Mouse (Mus musculus) heart, postnatal 0 days (tissue): ENCODE measurements at regions not wholly inside any gene's neighbourhood (a gene's known extent, or its start where the extent isn't known, plus 50 kb on each side); places are given as distances from the start of the nearest gene placed in this dataset.
A peak's percentile ranks its signal among the peaks of the same experiment; 100 is the strongest.

ENCODE experiments used
- ATAC-seq: fragments of 200-750 bp; cut with Nextera tagmentation; 2 replicates; pipeline ENCODE4 v1.8.0; 2017; ENCODE audit warnings: low read depth, moderate number of reproducible peaks, moderate library complexity; ENCODE audit not compliant: insufficient read depth
- DNase-seq: peaks from one replicate; pipeline ENCODE4 v3.0.0-alpha.2; 2016; ENCODE audit warnings: low spot score
- H3K27ac ChIP-seq: fragments of 300-500 bp; sonication (generic); 2 replicates; pipeline ENCODE4 v1.5.1; 2014; ENCODE audit warnings: low read depth, mild to moderate bottlenecking
- H3K27me3 ChIP-seq: fragments of 300-500 bp; sonication (generic); 2 replicates; pipeline ENCODE4 v1.6.1; 2014; ENCODE audit warnings: low read length, mixed read lengths; ENCODE audit not compliant: control insufficient read depth, insufficient read depth
- H3K36me3 ChIP-seq: fragments of 300-500 bp; sonication (generic); replicated peaks from 2 replicates; pipeline ENCODE4 v1.6.1; 2014; ENCODE audit warnings: low read length, mixed read lengths; ENCODE audit not compliant: control insufficient read depth, insufficient read depth
- H3K4me1 ChIP-seq: fragments of 300-500 bp; sonication (generic); 2 replicates; pipeline ENCODE4 v1.6.1; 2014; ENCODE audit warnings: antibody characterized with exemption; ENCODE audit not compliant: control insufficient read depth, insufficient read depth
- H3K4me2 ChIP-seq: fragments of 300-500 bp; sonication (generic); 2 replicates; pipeline ENCODE4 v1.6.1; 2014; ENCODE audit warnings: low read depth, mild to moderate bottlenecking, low read length, moderate library complexity
- H3K4me3 ChIP-seq: fragments of 300-500 bp; sonication (generic); 2 replicates; pipeline ENCODE4 v1.5.1; 2014; ENCODE audit warnings: low read depth, low read length
- H3K9ac ChIP-seq: fragments of 300-500 bp; sonication (generic); replicated peaks from 2 replicates; pipeline ENCODE4 v1.6.1; 2014; ENCODE audit warnings: low read depth, low read length, mixed read lengths
- H3K9me3 ChIP-seq: fragments of 300-500 bp; sonication (generic); replicated peaks from 2 replicates; pipeline ENCODE4 v1.6.1; 2016; ENCODE audit warnings: low read length; ENCODE audit not compliant: control insufficient read depth
- CTCF ChIP-seq: IDR thresholded peaks from 2 replicates; pipeline ENCODE4 v1.5.1; 2016; ENCODE audit warnings: antibody characterized with exemption, control low read depth, low read depth
- EP300 ChIP-seq: IDR thresholded peaks from 2 replicates; pipeline ENCODE4 v1.6.1; 2016; ENCODE audit warnings: antibody characterized with exemption, low read depth
- WGBS: fragments of 180-500 bp; shearing (Covaris S2); extraction: QIAGEN DNeasy Blood & Tissue Kit; methylation state at CpG from one replicate; pipeline ENCODE4 v1.1.7; 2014; 5-methylcytosine and 5-hydroxymethylcytosine counted together

DNA sequence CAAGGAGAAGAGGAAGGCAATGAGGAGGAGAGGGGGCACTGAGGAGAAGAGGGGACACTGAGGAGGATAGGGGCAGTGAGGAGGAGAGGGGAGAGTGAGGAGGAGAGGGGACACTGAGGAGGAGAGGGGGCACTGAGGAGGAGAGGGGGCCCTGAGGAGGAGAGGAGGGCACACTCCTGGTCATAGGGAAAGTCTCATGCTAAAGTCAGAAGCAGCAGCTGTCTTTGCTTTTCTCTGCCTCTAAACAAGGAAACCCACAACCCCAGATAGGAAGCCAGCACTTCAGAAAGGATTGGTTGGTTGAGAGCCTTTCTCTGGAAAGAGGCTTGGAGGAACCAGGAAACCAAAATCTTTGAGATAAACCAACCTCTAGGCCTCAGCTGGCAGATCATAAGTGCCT lies 94.3 kb upstream of the Pgrmc2 start:
- Histone ChIP-seq H3K27ac (no peak overlapping the region), H3K4me1 (peaks cover 12% of the 10 kb centered on the region), H3K9me3 (no peaks in the 10 kb centered on the region), H3K9ac (no peak overlapping the region), H3K27me3 (no peaks in the 10 kb centered on the region), H3K36me3 (no peaks in the 10 kb centered on the region), H3K4me3 (no peak overlapping the region), H3K4me2 (no peak overlapping the region)
- ATAC-seq (no peak), DNase-seq (no peak)
- TF ChIP-seq CTCF (no peak), EP300 (no peak)

DNA sequence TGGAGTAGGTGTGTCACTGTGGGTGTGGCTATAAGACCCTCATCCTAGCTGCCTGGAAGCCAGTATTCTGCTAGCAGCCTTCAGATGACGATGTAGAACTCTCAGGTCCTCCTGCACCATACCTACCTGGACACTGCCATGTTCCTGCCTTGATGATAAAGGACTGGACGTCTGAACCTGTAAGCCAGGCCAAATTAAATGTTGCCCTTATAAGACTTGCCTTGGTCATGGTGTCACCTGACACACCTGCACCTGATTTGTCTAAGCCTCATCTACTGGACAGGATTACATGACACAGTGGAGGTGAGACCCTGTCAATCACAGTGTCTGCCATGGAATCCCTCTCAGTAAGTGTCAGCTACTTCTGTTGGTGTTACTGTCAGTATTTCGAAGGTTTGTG lies 92.5 kb upstream of the Pgrmc2 start:
- Histone ChIP-seq H3K27ac (no peak overlapping the region), H3K36me3 (no peaks in the 10 kb centered on the region), H3K27me3 (no peaks in the 10 kb centered on the region), H3K9me3 (no peaks in the 10 kb centered on the region), H3K4me3 (no peak overlapping the region), H3K4me2 (no peak overlapping the region), H3K9ac (no peak overlapping the region), H3K4me1 (peaks cover 12% of the 10 kb centered on the region)
- ATAC-seq (no peak), DNase-seq (no peak)
- TF ChIP-seq EP300 (no peak), CTCF (no peak)
- 86% methylated on average over 3 of the region's 3 CpGs for WGBS

DNA sequence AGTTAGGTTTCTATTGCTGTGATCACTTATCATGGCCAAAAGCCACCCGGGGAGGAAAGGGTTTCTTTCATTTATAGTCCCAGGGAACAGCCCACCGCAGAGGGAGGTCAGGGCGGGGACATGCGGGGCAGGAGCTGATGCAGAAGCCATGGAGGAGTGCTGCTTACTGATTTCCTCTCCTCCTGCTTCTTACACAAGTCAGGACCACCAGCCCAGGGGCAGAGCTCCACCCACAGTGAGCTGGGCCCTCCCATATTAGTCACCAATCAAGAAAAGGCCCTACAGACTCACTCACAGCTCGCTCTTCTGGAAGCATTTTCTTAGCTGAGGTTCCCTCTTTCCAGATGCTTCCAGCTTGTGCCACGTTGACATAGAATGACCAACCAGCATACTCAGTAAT lies 90.7 kb upstream of the Pgrmc2 start:
- no peak for DNase-seq

DNA sequence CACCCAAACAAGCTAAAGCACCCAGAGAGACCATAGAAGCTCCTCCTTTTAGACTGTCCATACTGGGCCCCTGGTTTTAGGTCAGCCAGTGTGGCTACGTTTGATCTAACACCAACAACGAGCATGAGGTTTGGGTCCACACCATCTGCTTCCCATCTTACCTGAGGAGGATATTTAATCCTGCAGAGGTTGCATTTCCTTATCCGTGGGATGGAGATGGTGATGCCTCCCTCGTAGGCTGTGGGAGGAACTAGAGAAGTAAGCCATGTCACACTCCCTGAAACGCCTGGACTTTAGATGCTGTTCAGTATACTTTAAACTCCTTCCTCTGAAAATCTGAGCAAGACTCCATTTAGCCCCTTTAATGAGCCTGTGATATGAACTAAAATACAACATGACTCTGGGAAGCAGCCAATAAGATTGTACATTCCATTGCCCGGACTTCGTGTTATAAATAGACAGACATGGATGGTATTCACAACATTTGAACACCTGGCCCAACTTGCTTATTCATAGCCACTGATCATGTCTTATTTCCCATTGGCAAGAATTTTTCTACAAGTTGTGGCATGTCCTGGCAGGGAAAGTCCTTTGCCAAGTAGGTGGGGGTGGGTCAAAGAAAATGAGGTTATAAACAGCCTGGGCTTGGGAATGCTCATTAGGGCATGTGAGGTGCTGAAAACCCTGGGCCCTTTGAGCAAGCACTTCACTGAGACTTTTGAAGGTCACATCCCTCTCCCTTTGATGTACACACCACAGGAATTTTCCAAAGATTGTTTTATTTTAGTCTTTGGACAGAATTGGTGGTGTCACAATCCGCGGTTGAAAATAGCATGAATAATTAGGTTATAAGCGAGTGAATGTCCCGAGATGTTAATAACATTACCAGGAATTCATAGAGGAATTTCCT lies 89.7 kb upstream of the Pgrmc2 start:
- Histone ChIP-seq H3K27me3 (no peaks in the 10 kb centered on the region), H3K9ac (0 out of 2 replicates have a peak overlapping the region, but pooled peaks have one; percentile 36), H3K9me3 (no peaks in the 10 kb centered on the region), H3K27ac (peak overlapping the region; percentile 95), H3K4me1 (peaks cover 14% of the 10 kb centered on the region), H3K4me2 (peak overlapping the region; percentile 44), H3K4me3 (no peak overlapping the region), H3K36me3 (no peaks in the 10 kb centered on the region)
- 24% methylated on average over 11 of the region's 11 CpGs for WGBS
- TF ChIP-seq EP300: 0 out of 2 replicates have a peak, but pooled peaks have one; percentile 27
- no peak for TF ChIP-seq CTCF
- ATAC-seq (peak; percentile 77), DNase-seq (peak; percentile 75)

More for the DNA sequence above, 90.7 kb upstream of the Pgrmc2 start:
- H3K4me1 ChIP-seq: peaks cover 19% of the 10 kb centered on the region
- H3K27me3 ChIP-seq: no peaks in the 10 kb centered on the region
- H3K4me3 ChIP-seq: no peak overlapping the region
- no peaks in the 10 kb centered on the region for H3K36me3 ChIP-seq
- H3K27ac ChIP-seq: peak overlapping the region; percentile 95
- no peak overlapping the region for H3K9ac ChIP-seq
- no peak for TF ChIP-seq EP300
- TF ChIP-seq CTCF: no peak
- no peak for ATAC-seq
- no peaks in the 10 kb centered on the region for H3K9me3 ChIP-seq
- peak overlapping the region; percentile 44 for H3K4me2 ChIP-seq
- 37% methylated on average over 6 of the region's 6 CpGs for WGBS

DNA sequence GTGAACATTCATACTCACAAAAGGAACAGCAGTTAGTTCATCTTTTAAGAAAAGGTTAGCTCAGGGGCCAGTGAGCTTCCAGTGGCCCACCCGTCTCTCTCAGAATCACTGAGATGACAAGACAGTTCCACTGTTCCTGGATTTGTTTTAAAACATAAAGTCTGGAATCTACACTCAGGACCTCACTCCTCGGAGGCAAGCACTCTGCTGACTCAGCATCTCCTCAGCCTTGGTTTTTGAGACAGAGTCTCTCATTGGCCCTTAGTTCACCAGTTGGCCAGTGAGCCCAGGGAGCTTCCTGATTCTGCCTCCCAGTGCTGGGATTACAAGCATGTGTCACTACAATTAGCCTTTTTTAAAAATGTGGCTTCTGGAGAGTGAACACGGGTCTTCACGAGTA lies 88.9 kb upstream of the Pgrmc2 start:
- no peak overlapping the region for H3K4me2 ChIP-seq
- no peaks in the 10 kb centered on the region for H3K27me3 ChIP-seq
- 93% methylated on average over 4 of the region's 4 CpGs for WGBS

DNA sequence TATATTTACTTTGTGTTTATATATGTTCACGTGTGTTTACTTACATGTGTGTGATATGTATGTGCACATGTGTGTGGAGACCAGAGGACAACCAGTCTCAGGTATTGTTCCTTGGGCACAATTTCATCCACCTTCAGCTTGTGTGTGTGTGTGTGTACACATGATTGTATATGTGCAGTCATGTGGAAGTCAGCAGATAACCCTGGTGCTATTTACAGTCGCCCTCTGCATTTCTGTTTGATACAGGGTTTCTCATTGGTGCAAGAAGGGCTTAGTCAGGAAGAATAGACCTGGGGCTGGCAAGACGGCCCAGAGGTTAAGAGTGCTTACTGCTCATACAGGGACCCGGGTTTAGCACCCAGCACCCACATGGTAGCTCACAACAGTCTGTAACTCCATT lies 88.5 kb upstream of the Pgrmc2 start:
- ATAC-seq (no peak), DNase-seq (no peak)
- Histone ChIP-seq H3K27ac (peak overlapping the region; percentile 95), H3K4me1 (peaks cover 14% of the 10 kb centered on the region), H3K36me3 (no peaks in the 10 kb centered on the region), H3K9me3 (no peaks in the 10 kb centered on the region), H3K9ac (no peak overlapping the region), H3K4me2 (no peak overlapping the region), H3K4me3 (no peak overlapping the region), H3K27me3 (no peaks in the 10 kb centered on the region)
- 67% methylated on average over 4 of the region's 4 CpGs for WGBS
- no peak for TF ChIP-seq CTCF
- no peak for TF ChIP-seq EP300

More for the DNA sequence above, 88.9 kb upstream of the Pgrmc2 start:
- Histone ChIP-seq H3K9ac (no peak overlapping the region), H3K4me1 (peaks cover 14% of the 10 kb centered on the region), H3K36me3 (no peaks in the 10 kb centered on the region), H3K9me3 (no peaks in the 10 kb centered on the region), H3K4me3 (no peak overlapping the region), H3K27ac (peak overlapping the region; percentile 95)
- TF ChIP-seq EP300: no peak
- no peak for TF ChIP-seq CTCF
- DNase-seq (no peak), ATAC-seq (no peak)
